Mouse (Mus musculus) embryonic fibroblast, embryonic 13.5 days (primary cell): Measurements from ENCODE around the gene Slc25a36.

Source experiments
- CTCF ChIP-seq: IDR thresholded peaks from 2 replicates; pipeline ENCODE4 v1.5.1; 2011; ENCODE audit warnings: mild to moderate bottlenecking, control low read depth, low read length, moderate library complexity, borderline replicate concordance; ENCODE audit not compliant: insufficient read depth
- POLR2A ChIP-seq: IDR thresholded peaks from 2 replicates; pipeline ENCODE4 v1.6.1; 2011; ENCODE audit warnings: low read depth, mild to moderate bottlenecking, control low read depth, low read length, moderate library complexity

DNA sequence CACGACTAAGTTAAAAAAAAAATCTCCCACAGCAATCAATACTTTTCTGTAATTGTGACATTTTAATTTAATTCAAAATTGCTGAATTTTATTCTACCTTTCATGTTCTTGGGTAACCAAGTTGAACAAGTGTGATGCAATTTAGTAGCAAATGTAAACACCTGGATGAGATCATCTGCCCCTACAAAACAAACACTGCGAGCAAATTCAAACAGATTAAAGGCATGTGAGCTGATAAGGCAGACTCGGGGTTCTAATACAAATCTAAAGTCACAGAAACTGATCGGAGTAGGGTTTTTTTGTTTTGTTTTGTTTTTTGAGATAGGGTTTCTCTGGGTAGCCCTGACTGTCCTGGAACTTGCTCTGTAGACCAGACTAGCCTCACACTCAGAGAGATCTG, 12.0 kb downstream of the Slc25a36 start:
- TF ChIP-seq CTCF (no peak), POLR2A (no peak)
